Mouse (Mus musculus) lung, embryonic 16.5 days (tissue): Measurements from ENCODE around the gene Vmn2r6. TPM values are rescaled to one million over a fixed set of nuclear protein-coding genes. Genes with fewer than 3 reads are reported as not detected.
"Not testable (repeated sequence)": the region's sequence is repeated elsewhere in the genome, so short reads cannot be mapped to it uniquely, and the experiment has no call there.

Source experiments
- ATAC-seq: fragments of 200-750 bp; cut with Nextera tagmentation; 2 replicates; pipeline ENCODE4 v1.8.0; 2017; ENCODE audit warnings: low read depth, mild to moderate bottlenecking, moderate library complexity
- H3K27ac ChIP-seq: fragments of 300-500 bp; sonication (generic); 2 replicates; pipeline ENCODE4 v1.5.1; 2014; ENCODE audit warnings: mild to moderate bottlenecking, control low read depth, low read length
- H3K27me3 ChIP-seq: fragments of 300-500 bp; sonication (generic); 2 replicates; pipeline ENCODE4 v1.6.1; 2014; ENCODE audit warnings: low read depth, low read length, mixed read lengths; ENCODE audit not compliant: control insufficient read depth, insufficient read depth
- H3K36me3 ChIP-seq: fragments of 300-500 bp; sonication (generic); 2 replicates; pipeline ENCODE4 v1.6.1; 2014; ENCODE audit warnings: low read length; ENCODE audit not compliant: control insufficient read depth, insufficient read depth
- H3K4me1 ChIP-seq: fragments of 300-500 bp; sonication (generic); replicated peaks from 2 replicates; pipeline ENCODE4 v1.6.1; 2014; ENCODE audit warnings: low read length, mixed read lengths; ENCODE audit not compliant: control insufficient read depth, insufficient read depth
- H3K4me2 ChIP-seq: fragments of 300-500 bp; sonication (generic); 2 replicates; pipeline ENCODE4 v1.6.1; 2014; ENCODE audit warnings: low read depth, low read length, control low read depth
- H3K4me3 ChIP-seq: fragments of 300-500 bp; sonication (generic); 2 replicates; pipeline ENCODE4 v1.5.1; 2014; ENCODE audit warnings: mild to moderate bottlenecking, low read length, control low read depth
- H3K9ac ChIP-seq: fragments of 300-500 bp; sonication (generic); 2 replicates; pipeline ENCODE4 v1.6.1; 2014; ENCODE audit warnings: low read length, control low read depth
- H3K9me3 ChIP-seq: fragments of 300-500 bp; sonication (generic); 2 replicates; pipeline ENCODE4 v1.6.1; 2016; ENCODE audit warnings: low read length; ENCODE audit not compliant: control insufficient read depth
- WGBS: fragments of 180-500 bp; shearing (Covaris S2); extraction: QIAGEN DNeasy Blood & Tissue Kit; methylation state at CpG from one replicate; pipeline ENCODE4 v1.1.7; 2014; 5-methylcytosine and 5-hydroxymethylcytosine counted together
- polyA plus RNA-seq: library from polyadenylated mRNA; unstranded; fragments of >200 nt; fragmentation: Nextera tagmentation; extraction: Ambion mirVana; gene quantifications from 2 replicates; pipeline ENCODE4 v1.2.1, GENCODE M21; 2015

Gene Vmn2r6
- not detected in 2 replicates for polyA plus RNA-seq

- H3K9me3 ChIP-seq, H3K36me3 ChIP-seq, H3K27ac ChIP-seq, H3K4me3 ChIP-seq, H3K4me1 ChIP-seq, H3K9ac ChIP-seq, ATAC-seq, H3K4me2 ChIP-seq, H3K27me3 ChIP-seq: not testable (repeated sequence)
- 68% methylated on average over 2 of the region's 2 CpGs for WGBS
Measured at GRCm38 (mm10) chr3:64565730-64566129, at the start of gene Vmn2r6. Gene Vmn2r6, minus strand, starts transcription at chr3:64565830.

GRCm38 (mm10) chr3:64587618-64588017 lies 22.0 kb upstream of the Vmn2r6 start:
- WGBS, result 61% methylated on average over 9 of the region's 9 CpGs
- ATAC-seq, result no peak
- no peaks in the 10 kb centered on the region for H3K4me1 ChIP-seq
- H3K4me3 ChIP-seq, result no peak overlapping the region
- no peaks in the 10 kb centered on the region for H3K36me3 ChIP-seq
- H3K9me3 ChIP-seq, result no peaks in the 10 kb centered on the region
- H3K27ac ChIP-seq, result no peak overlapping the region
- no peaks in the 10 kb centered on the region for H3K27me3 ChIP-seq
- no peak overlapping the region for H3K9ac ChIP-seq
- no peak overlapping the region for H3K4me2 ChIP-seq

GRCm38 (mm10) chr3:64568793-64569192 lies 3.2 kb upstream of the Vmn2r6 start:
- WGBS, result 2% methylated on average over 2 of the region's 2 CpGs
- peak; percentile 60 for ATAC-seq
- H3K27me3 ChIP-seq, H3K4me2 ChIP-seq, H3K4me3 ChIP-seq, H3K9me3 ChIP-seq, H3K9ac ChIP-seq, H3K27ac ChIP-seq, H3K36me3 ChIP-seq, H3K4me1 ChIP-seq: not testable (repeated sequence)

- 43% methylated on average over 1 of the region's 1 CpGs for WGBS
- H3K36me3 ChIP-seq, result not testable (repeated sequence)
- ATAC-seq, result peak; percentile 91
Measured at GRCm38 (mm10) chr3:64523585-64523984, 42.0 kb downstream of the Vmn2r6 start.

GRCm38 (mm10) chr3:64509742-64510141 lies 55.9 kb downstream of the Vmn2r6 start, which contains the start of gene Vmn2r5:
Gene Vmn2r5, minus strand, starts transcription at chr3:64509842.
- not testable (repeated sequence) for H3K36me3 ChIP-seq, H3K27ac ChIP-seq, H3K9me3 ChIP-seq, H3K4me3 ChIP-seq, H3K9ac ChIP-seq, ATAC-seq, H3K4me1 ChIP-seq, H3K27me3 ChIP-seq, H3K4me2 ChIP-seq
- no CpG with 5 or more reads among the region's 2 CpGs for WGBS

More at GRCm38 (mm10) chr3:64523585-64523984, 42.0 kb downstream of the Vmn2r6 start:
- not testable (repeated sequence) for H3K4me1 ChIP-seq, H3K4me3 ChIP-seq, H3K27ac ChIP-seq, H3K4me2 ChIP-seq, H3K27me3 ChIP-seq, H3K9ac ChIP-seq, H3K9me3 ChIP-seq

Other genes with a start within 250 kb of the Vmn2r6 start
- not detected in 2 replicates for gene Vmn2r4, start 150.5 kb downstream of the Vmn2r6 start, polyA plus RNA-seq
- not detected in 2 replicates for gene Vmn2r5, start 56.0 kb downstream of the Vmn2r6 start, polyA plus RNA-seq